Mouse (Mus musculus): ENCODE data around the gene Lyl1. TPM values are rescaled to one million over a fixed set of nuclear protein-coding genes. Genes with fewer than 3 reads are reported as not detected.

The Lyl1 gene
- polyA plus RNA-seq, 1 experiment from 2014 or later, result 8.1 TPM

GRCm38 (mm10) chr8:84702963-84703465, 1.8 kb downstream of the Lyl1 start:
- no peak for DNase-seq (ENCODE audit: low spot score)

- peak; percentile 66 for DNase-seq (ENCODE audit: low spot score)
Observed at GRCm38 (mm10) chr8:84703466-84704249, 2.4 kb downstream of the Lyl1 start.

GRCm38 (mm10) chr8:84704356-84704755, 3.1 kb downstream of the Lyl1 start:
- peak; percentile 86 for DNase-seq (ENCODE audit: low spot score)

GRCm38 (mm10) chr8:84704867-84705831, 3.9 kb downstream of the Lyl1 start:
- no peak for DNase-seq (ENCODE audit: low spot score)

- DNase-seq (ENCODE audit: low spot score), result no peak
Observed at GRCm38 (mm10) chr8:84705960-84706359, 4.7 kb downstream of the Lyl1 start.

GRCm38 (mm10) chr8:84706610-84707266, 5.5 kb downstream of the Lyl1 start:
- no peak for DNase-seq (ENCODE audit: low spot score)

GRCm38 (mm10) chr8:84707267-84707883, 6.1 kb downstream of the Lyl1 start:
- peak; percentile 39 for DNase-seq (ENCODE audit: low spot score)

- DNase-seq (ENCODE audit: low spot score), result no peak
Observed at GRCm38 (mm10) chr8:84708071-84708541, 6.8 kb downstream of the Lyl1 start.

GRCm38 (mm10) chr8:84708774-84709475, 7.7 kb downstream of the Lyl1 start:
- DNase-seq (ENCODE audit: low spot score), result peak; percentile 87

GRCm38 (mm10) chr8:84709931-84710330, 8.7 kb downstream of the Lyl1 start:
- no peak for DNase-seq (ENCODE audit: low spot score)

- DNase-seq (ENCODE audit: low spot score), result no peak
Observed at GRCm38 (mm10) chr8:84711312-84711711, 10.1 kb downstream of the Lyl1 start.

GRCm38 (mm10) chr8:84711933-84712758, 10.9 kb downstream of the Lyl1 start:
- DNase-seq (ENCODE audit: low spot score), result no peak

- no peak for DNase-seq (ENCODE audit: low spot score)
Observed at GRCm38 (mm10) chr8:84712759-84713120, 11.5 kb downstream of the Lyl1 start.

GRCm38 (mm10) chr8:84713381-84713780, 12.1 kb downstream of the Lyl1 start:
- DNase-seq (ENCODE audit: low spot score), result no peak

- DNase-seq (ENCODE audit: low spot score), result no peak
Observed at GRCm38 (mm10) chr8:84714161-84714560, 12.9 kb downstream of the Lyl1 start.

GRCm38 (mm10) chr8:84715893-84716468, 14.7 kb downstream of the Lyl1 start:
- no peak for DNase-seq (ENCODE audit: low spot score)

GRCm38 (mm10) chr8:84716790-84717189, 15.5 kb downstream of the Lyl1 start:
- no peak for DNase-seq (ENCODE audit: low spot score)

GRCm38 (mm10) chr8:84718476-84718875, 17.2 kb downstream of the Lyl1 start:
- no peak for DNase-seq (ENCODE audit: low spot score)

Data from thymus, postnatal 0 days (tissue).